Mouse (Mus musculus) neural tube, embryonic 15.5 days (tissue): Measurements from ENCODE around the gene Mboat2. TPM values are rescaled to one million over a fixed set of nuclear protein-coding genes. Genes with fewer than 3 reads are reported as not detected.
A peak's percentile ranks its signal among the peaks of the same experiment; 100 is the strongest.

Experiments used
- ATAC-seq: fragments of 200-750 bp; cut with Nextera tagmentation; 2 replicates; pipeline ENCODE4 v1.8.0; 2017; ENCODE audit warnings: mild to moderate bottlenecking, moderate TSS enrichment, moderate library complexity; ENCODE audit not compliant: low FRiP score
- H3K27ac ChIP-seq: fragments of 300-500 bp; sonication (generic); replicated peaks from 2 replicates; pipeline ENCODE4 v1.5.1; 2015; ENCODE audit warnings: mild to moderate bottlenecking, inconsistent platforms
- H3K27me3 ChIP-seq: fragments of 300-500 bp; sonication (generic); replicated peaks from 2 replicates; pipeline ENCODE4 v1.6.1; 2015; ENCODE audit warnings: inconsistent platforms
- H3K36me3 ChIP-seq: fragments of 300-500 bp; sonication (generic); 2 replicates; pipeline ENCODE4 v1.6.1; 2015; ENCODE audit warnings: inconsistent platforms
- H3K4me1 ChIP-seq: fragments of 300-500 bp; sonication (generic); 2 replicates; pipeline ENCODE4 v1.6.1; 2015; ENCODE audit warnings: inconsistent platforms
- H3K4me2 ChIP-seq: fragments of 300-500 bp; sonication (generic); 2 replicates; pipeline ENCODE4 v1.6.1; 2015; ENCODE audit warnings: inconsistent platforms, mild to moderate bottlenecking, moderate library complexity
- H3K4me3 ChIP-seq: fragments of 300-500 bp; sonication (generic); replicated peaks from 2 replicates; pipeline ENCODE4 v1.5.1; 2015; ENCODE audit warnings: mild to moderate bottlenecking, inconsistent platforms
- H3K9ac ChIP-seq: fragments of 300-500 bp; sonication (generic); replicated peaks from 2 replicates; pipeline ENCODE4 v1.6.1; 2015; ENCODE audit warnings: mild to moderate bottlenecking, inconsistent platforms
- H3K9me3 ChIP-seq: fragments of 300-500 bp; sonication (generic); replicated peaks from 2 replicates; pipeline ENCODE4 v1.6.1; 2016; ENCODE audit warnings: inconsistent platforms
- WGBS: fragments of 180-500 bp; shearing (Covaris S2); methylation state at CpG from one replicate; pipeline ENCODE4 v1.1.7; 2015; ENCODE audit warnings: mixed read lengths; 5-methylcytosine and 5-hydroxymethylcytosine counted together
- polyA plus RNA-seq: library from polyadenylated mRNA; unstranded; fragments of >200 nt; fragmentation: Nextera tagmentation; extraction: Ambion mirVana; gene quantifications from 2 replicates; pipeline ENCODE4 v1.2.1, GENCODE M21; 2015

Mboat2 gene
- polyA plus RNA-seq, 1 experiment from 2014 or later: 61.9 TPM

- Histone ChIP-seq H3K9ac (peak overlapping the region; percentile 79), H3K4me3 (peak overlapping the region; percentile 84), H3K4me1 (peaks cover 29% of the 10 kb centered on the region), H3K36me3 (no peaks in the 10 kb centered on the region), H3K9me3 (no peaks in the 10 kb centered on the region), H3K4me2 (peak overlapping the region; percentile 54), H3K27ac (peak overlapping the region; percentile 96), H3K27me3 (no peaks in the 10 kb centered on the region)
- ATAC-seq: peak; percentile 80
- under 1% methylated on average over 31 of the region's 31 CpGs for WGBS
Observed at GRCm38 (mm10) chr12:24975115-24975733, 144.5 kb downstream of the Mboat2 start.

- ATAC-seq: no peak
- H3K36me3 ChIP-seq: peaks cover 45% of the 10 kb centered on the region
- no peak overlapping the region for H3K4me2 ChIP-seq
- 90% methylated on average over 5 of the region's 5 CpGs for WGBS
- no peaks in the 10 kb centered on the region for H3K27me3 ChIP-seq
- H3K4me3 ChIP-seq: no peak overlapping the region
- H3K9ac ChIP-seq: no peak overlapping the region
- H3K9me3 ChIP-seq: no peaks in the 10 kb centered on the region
- 0 out of 2 replicates have a peak, but pooled peaks cover 2% of the 10 kb centered on the region for H3K4me1 ChIP-seq
- H3K27ac ChIP-seq: no peak overlapping the region
Observed at GRCm38 (mm10) chr12:24985226-24985625, 154.5 kb downstream of the Mboat2 start.

GRCm38 (mm10) chr12:24995350-24995749 is 164.7 kb downstream of the Mboat2 start:
- no peaks in the 10 kb centered on the region for H3K27me3 ChIP-seq
- WGBS: 86% methylated on average over 4 of the region's 4 CpGs
- no peak for ATAC-seq
- peaks cover 85% of the 10 kb centered on the region for H3K36me3 ChIP-seq
- H3K9me3 ChIP-seq: no peaks in the 10 kb centered on the region
- no peaks in the 10 kb centered on the region for H3K4me1 ChIP-seq
- H3K4me2 ChIP-seq: no peak overlapping the region
- no peak overlapping the region for H3K4me3 ChIP-seq
- no peak overlapping the region for H3K27ac ChIP-seq
- no peak overlapping the region for H3K9ac ChIP-seq

GRCm38 (mm10) chr12:25005350-25005749 is 174.7 kb downstream of the Mboat2 start:
- H3K27me3 ChIP-seq: no peaks in the 10 kb centered on the region
- H3K27ac ChIP-seq: no peak overlapping the region
- H3K4me2 ChIP-seq: no peak overlapping the region
- H3K36me3 ChIP-seq: peaks cover 84% of the 10 kb centered on the region
- WGBS: 78% methylated on average over 6 of the region's 6 CpGs
- H3K9me3 ChIP-seq: no peaks in the 10 kb centered on the region
- H3K4me1 ChIP-seq: no peaks in the 10 kb centered on the region
- H3K9ac ChIP-seq: no peak overlapping the region
- ATAC-seq: no peak
- no peak overlapping the region for H3K4me3 ChIP-seq

GRCm38 (mm10) chr12:25009957-25010356 is 179.3 kb downstream of the Mboat2 start:
- Histone ChIP-seq H3K36me3 (peaks cover 87% of the 10 kb centered on the region), H3K4me3 (no peak overlapping the region), H3K4me2 (no peak overlapping the region), H3K27me3 (no peaks in the 10 kb centered on the region), H3K4me1 (no peaks in the 10 kb centered on the region), H3K9me3 (no peaks in the 10 kb centered on the region), H3K27ac (no peak overlapping the region), H3K9ac (no peak overlapping the region)
- WGBS: 92% methylated on average over 9 of the region's 9 CpGs
- no peak for ATAC-seq

GRCm38 (mm10) chr12:25010416-25010815 is 179.7 kb downstream of the Mboat2 start:
- no peaks in the 10 kb centered on the region for H3K4me1 ChIP-seq
- no peak for ATAC-seq
- WGBS: 94% methylated on average over 1 of the region's 1 CpGs
- no peak overlapping the region for H3K4me3 ChIP-seq
- no peak overlapping the region for H3K9ac ChIP-seq
- no peaks in the 10 kb centered on the region for H3K9me3 ChIP-seq
- no peaks in the 10 kb centered on the region for H3K27me3 ChIP-seq
- no peak overlapping the region for H3K27ac ChIP-seq
- H3K36me3 ChIP-seq: peaks cover 87% of the 10 kb centered on the region
- no peak overlapping the region for H3K4me2 ChIP-seq

- H3K4me2 ChIP-seq: no peak overlapping the region
- no peak for ATAC-seq
- H3K4me1 ChIP-seq: no peaks in the 10 kb centered on the region
- no peak overlapping the region for H3K9ac ChIP-seq
- WGBS: 77% methylated on average over 15 of the region's 15 CpGs
- peaks cover 89% of the 10 kb centered on the region for H3K36me3 ChIP-seq
- H3K27ac ChIP-seq: no peak overlapping the region
- H3K27me3 ChIP-seq: no peaks in the 10 kb centered on the region
- H3K4me3 ChIP-seq: no peak overlapping the region
- H3K9me3 ChIP-seq: no peaks in the 10 kb centered on the region
Observed at GRCm38 (mm10) chr12:25011733-25012367, 181.2 kb downstream of the Mboat2 start.

GRCm38 (mm10) chr12:25012555-25013540 is 182.2 kb downstream of the Mboat2 start:
- no peaks in the 10 kb centered on the region for H3K27me3 ChIP-seq
- H3K9ac ChIP-seq: no peak overlapping the region
- H3K9me3 ChIP-seq: no peaks in the 10 kb centered on the region
- no peak overlapping the region for H3K27ac ChIP-seq
- 73% methylated on average over 13 of the region's 13 CpGs for WGBS
- no peak for ATAC-seq
- H3K4me1 ChIP-seq: no peaks in the 10 kb centered on the region
- no peak overlapping the region for H3K4me3 ChIP-seq
- H3K36me3 ChIP-seq: peaks cover 89% of the 10 kb centered on the region
- no peak overlapping the region for H3K4me2 ChIP-seq

Other genes with a start within 250 kb of the Mboat2 start
- 11.3 and 11.4 TPM in 2 replicates for gene Klf11, start 179.6 kb upstream of the Mboat2 start, polyA plus RNA-seq
- gene Cys1, start 149.1 kb upstream of the Mboat2 start, polyA plus RNA-seq: 1.4 and 2.1 TPM in 2 replicates
- 42.1 and 74.2 TPM in 2 replicates for gene Rrm2, start 122.6 kb upstream of the Mboat2 start, polyA plus RNA-seq
- 96.4 and 108 TPM in 2 replicates for gene Kidins220, start 144.0 kb downstream of the Mboat2 start, polyA plus RNA-seq